Mouse (Mus musculus): ENCODE results near the gene Gm10842. TPM values are rescaled to one million over a fixed set of nuclear protein-coding genes. Genes with fewer than 3 reads are reported as not detected.

Gm10842 gene
- polyA plus RNA-seq, 1 experiment from 2014 or later = not detected

- Histone ChIP-seq H3K9me3 (ENCODE audit: control insufficient read depth, low read length) (no peaks in the 10 kb centered on the region), H3K27me3 (ENCODE audit: control insufficient read depth, insufficient read depth, low read length) (0 out of 2 replicates have a peak, but pooled peaks cover 2% of the 10 kb centered on the region), H3K4me3 (ENCODE audit: low read depth, low read length) (no peak overlapping the region), H3K27ac (replicated peaks; ENCODE audit: low read depth, low read length) (no peak overlapping the region), H3K4me1 (ENCODE audit: control insufficient read depth, insufficient read depth, low read length) (peaks cover 26% of the 10 kb centered on the region), H3K36me3 (ENCODE audit: control insufficient read depth, insufficient read depth, low read length) (no peaks in the 10 kb centered on the region), H3K4me2 (ENCODE audit: low read depth, severe bottlenecking) (no peak overlapping the region), H3K9ac (ENCODE audit: low read length) (no peak overlapping the region)
- WGBS = 74% methylated on average over 3 of the region's 3 CpGs
- no peak for DNase-seq (ENCODE audit: low spot score)
- ATAC-seq (ENCODE audit: insufficient number of reproducible peaks, low FRiP score, low TSS enrichment, low read depth) = no peak
Observed at GRCm38 (mm10) chr11:105149353-105149752, 2.7 kb downstream of the Gm10842 start.

GRCm38 (mm10) chr11:105149766-105150165, 3.1 kb downstream of the Gm10842 start:
- no peaks in the 10 kb centered on the region for H3K36me3 ChIP-seq (ENCODE audit: control insufficient read depth, insufficient read depth, low read length)
- H3K27me3 ChIP-seq (ENCODE audit: control insufficient read depth, insufficient read depth, low read length) = 0 out of 2 replicates have a peak, but pooled peaks cover 2% of the 10 kb centered on the region
- H3K4me3 ChIP-seq (ENCODE audit: low read depth, low read length) = no peak overlapping the region
- H3K4me2 ChIP-seq (ENCODE audit: low read depth, severe bottlenecking) = no peak overlapping the region
- no peak overlapping the region for H3K9ac ChIP-seq (ENCODE audit: low read length)
- no peaks in the 10 kb centered on the region for H3K9me3 ChIP-seq (ENCODE audit: control insufficient read depth, low read length)
- DNase-seq (ENCODE audit: low spot score) (no peak), ATAC-seq (ENCODE audit: insufficient number of reproducible peaks, low FRiP score, low TSS enrichment, low read depth) (no peak)
- 89% methylated on average over 1 of the region's 1 CpGs for WGBS
- H3K4me1 ChIP-seq (ENCODE audit: control insufficient read depth, insufficient read depth, low read length) = peaks cover 26% of the 10 kb centered on the region
- no peak overlapping the region for H3K27ac ChIP-seq (replicated peaks; ENCODE audit: low read depth, low read length)

GRCm38 (mm10) chr11:105150691-105151090, 4.0 kb downstream of the Gm10842 start:
- WGBS = 64% methylated on average over 4 of the region's 4 CpGs
- H3K4me3 ChIP-seq (ENCODE audit: low read depth, low read length) = no peak overlapping the region
- no peak for ATAC-seq (ENCODE audit: insufficient number of reproducible peaks, low FRiP score, low TSS enrichment, low read depth)
- H3K36me3 ChIP-seq (ENCODE audit: control insufficient read depth, insufficient read depth, low read length) = no peaks in the 10 kb centered on the region
- H3K4me2 ChIP-seq (ENCODE audit: low read depth, severe bottlenecking) = no peak overlapping the region
- 0 out of 2 replicates have a peak, but pooled peaks cover 2% of the 10 kb centered on the region for H3K27me3 ChIP-seq (ENCODE audit: control insufficient read depth, insufficient read depth, low read length)
- no peak overlapping the region for H3K27ac ChIP-seq (replicated peaks; ENCODE audit: low read depth, low read length)
- peaks cover 26% of the 10 kb centered on the region for H3K4me1 ChIP-seq (ENCODE audit: control insufficient read depth, insufficient read depth, low read length)
- H3K9me3 ChIP-seq (ENCODE audit: control insufficient read depth, low read length) = no peaks in the 10 kb centered on the region
- no peak for DNase-seq (ENCODE audit: low spot score)
- H3K9ac ChIP-seq (ENCODE audit: low read length) = no peak overlapping the region

GRCm38 (mm10) chr11:105151226-105152016, 4.7 kb downstream of the Gm10842 start:
- H3K9ac ChIP-seq (ENCODE audit: low read length) = no peak overlapping the region
- 0 out of 2 replicates have a peak overlapping the region, but pooled peaks have one; percentile 1 for H3K4me2 ChIP-seq (ENCODE audit: low read depth, severe bottlenecking)
- no peaks in the 10 kb centered on the region for H3K27me3 ChIP-seq (ENCODE audit: control insufficient read depth, insufficient read depth, low read length)
- 0 out of 2 replicates have a peak overlapping the region, but pooled peaks have one; percentile 1 for H3K4me3 ChIP-seq (ENCODE audit: low read depth, low read length)
- WGBS = 11% methylated on average over 17 of the region's 19 CpGs
- ATAC-seq (ENCODE audit: insufficient number of reproducible peaks, low FRiP score, low TSS enrichment, low read depth) = peak; percentile 66
- H3K9me3 ChIP-seq (ENCODE audit: control insufficient read depth, low read length) = no peaks in the 10 kb centered on the region
- H3K27ac ChIP-seq (replicated peaks; ENCODE audit: low read depth, low read length) = no peak overlapping the region
- no peaks in the 10 kb centered on the region for H3K36me3 ChIP-seq (ENCODE audit: control insufficient read depth, insufficient read depth, low read length)
- peaks cover 26% of the 10 kb centered on the region for H3K4me1 ChIP-seq (ENCODE audit: control insufficient read depth, insufficient read depth, low read length)
- DNase-seq (ENCODE audit: low spot score) = peak; percentile 77

GRCm38 (mm10) chr11:105152017-105152300, 5.3 kb downstream of the Gm10842 start:
- H3K4me2 ChIP-seq (ENCODE audit: low read depth, severe bottlenecking) = no peak overlapping the region
- H3K36me3 ChIP-seq (ENCODE audit: control insufficient read depth, insufficient read depth, low read length) = no peaks in the 10 kb centered on the region
- H3K9ac ChIP-seq (ENCODE audit: low read length) = no peak overlapping the region
- WGBS = 54% methylated on average over 2 of the region's 4 CpGs
- peaks cover 26% of the 10 kb centered on the region for H3K4me1 ChIP-seq (ENCODE audit: control insufficient read depth, insufficient read depth, low read length)
- no peaks in the 10 kb centered on the region for H3K27me3 ChIP-seq (ENCODE audit: control insufficient read depth, insufficient read depth, low read length)
- H3K4me3 ChIP-seq (ENCODE audit: low read depth, low read length) = no peak overlapping the region
- ATAC-seq (ENCODE audit: insufficient number of reproducible peaks, low FRiP score, low TSS enrichment, low read depth) (no peak), DNase-seq (ENCODE audit: low spot score) (no peak)
- H3K9me3 ChIP-seq (ENCODE audit: control insufficient read depth, low read length) = no peaks in the 10 kb centered on the region
- H3K27ac ChIP-seq (replicated peaks; ENCODE audit: low read depth, low read length) = no peak overlapping the region

GRCm38 (mm10) chr11:105152357-105152899, 5.7 kb downstream of the Gm10842 start:
- DNase-seq (ENCODE audit: low spot score) (no peak), ATAC-seq (ENCODE audit: insufficient number of reproducible peaks, low FRiP score, low TSS enrichment, low read depth) (no peak)
- WGBS = 59% methylated on average over 11 of the region's 11 CpGs
- Histone ChIP-seq H3K4me1 (ENCODE audit: control insufficient read depth, insufficient read depth, low read length) (peaks cover 26% of the 10 kb centered on the region), H3K9ac (ENCODE audit: low read length) (no peak overlapping the region), H3K9me3 (ENCODE audit: control insufficient read depth, low read length) (no peaks in the 10 kb centered on the region), H3K27ac (replicated peaks; ENCODE audit: low read depth, low read length) (no peak overlapping the region), H3K36me3 (ENCODE audit: control insufficient read depth, insufficient read depth, low read length) (no peaks in the 10 kb centered on the region), H3K4me2 (ENCODE audit: low read depth, severe bottlenecking) (no peak overlapping the region), H3K4me3 (ENCODE audit: low read depth, low read length) (no peak overlapping the region), H3K27me3 (ENCODE audit: control insufficient read depth, insufficient read depth, low read length) (no peaks in the 10 kb centered on the region)

GRCm38 (mm10) chr11:105153068-105153833, 6.6 kb downstream of the Gm10842 start:
- Histone ChIP-seq H3K27ac (replicated peaks; ENCODE audit: low read depth, low read length) (no peak overlapping the region), H3K27me3 (ENCODE audit: control insufficient read depth, insufficient read depth, low read length) (no peaks in the 10 kb centered on the region), H3K4me3 (ENCODE audit: low read depth, low read length) (no peak overlapping the region), H3K9me3 (ENCODE audit: control insufficient read depth, low read length) (no peaks in the 10 kb centered on the region), H3K9ac (ENCODE audit: low read length) (no peak overlapping the region), H3K36me3 (ENCODE audit: control insufficient read depth, insufficient read depth, low read length) (no peaks in the 10 kb centered on the region), H3K4me1 (ENCODE audit: control insufficient read depth, insufficient read depth, low read length) (peaks cover 26% of the 10 kb centered on the region), H3K4me2 (ENCODE audit: low read depth, severe bottlenecking) (no peak overlapping the region)
- DNase-seq (ENCODE audit: low spot score) = peak; percentile 80
- 12% methylated on average over 12 of the region's 12 CpGs for WGBS
- ATAC-seq (ENCODE audit: insufficient number of reproducible peaks, low FRiP score, low TSS enrichment, low read depth) = peak; percentile 74

GRCm38 (mm10) chr11:105155915-105156314, 9.2 kb downstream of the Gm10842 start:
- peaks cover 26% of the 10 kb centered on the region for H3K4me1 ChIP-seq (ENCODE audit: control insufficient read depth, insufficient read depth, low read length)
- no peak overlapping the region for H3K4me2 ChIP-seq (ENCODE audit: low read depth, severe bottlenecking)
- H3K9ac ChIP-seq (ENCODE audit: low read length) = no peak overlapping the region
- H3K36me3 ChIP-seq (ENCODE audit: control insufficient read depth, insufficient read depth, low read length) = no peaks in the 10 kb centered on the region
- H3K9me3 ChIP-seq (ENCODE audit: control insufficient read depth, low read length) = no peaks in the 10 kb centered on the region
- no peak overlapping the region for H3K27ac ChIP-seq (replicated peaks; ENCODE audit: low read depth, low read length)
- H3K4me3 ChIP-seq (ENCODE audit: low read depth, low read length) = no peak overlapping the region
- DNase-seq (ENCODE audit: low spot score) = no peak
- no peaks in the 10 kb centered on the region for H3K27me3 ChIP-seq (ENCODE audit: control insufficient read depth, insufficient read depth, low read length)
- 34% methylated on average over 4 of the region's 4 CpGs for WGBS
- no peak for ATAC-seq (ENCODE audit: insufficient number of reproducible peaks, low FRiP score, low TSS enrichment, low read depth)
